Mouse (Mus musculus) thymus, adult 18-20 months (tissue): ENCODE measurements around the gene Mok.
"Not testable (repeated sequence)": the region's sequence is repeated elsewhere in the genome, so short reads cannot be mapped to it uniquely, and the experiment has no call there.

Experiments
- DNase-seq, 2 experiments: peaks; one replicate each; pipeline ENCODE4 v3.0.0; 2022; ENCODE audit warnings: mixed read lengths in 2 of 2

The Mok gene

DNA sequence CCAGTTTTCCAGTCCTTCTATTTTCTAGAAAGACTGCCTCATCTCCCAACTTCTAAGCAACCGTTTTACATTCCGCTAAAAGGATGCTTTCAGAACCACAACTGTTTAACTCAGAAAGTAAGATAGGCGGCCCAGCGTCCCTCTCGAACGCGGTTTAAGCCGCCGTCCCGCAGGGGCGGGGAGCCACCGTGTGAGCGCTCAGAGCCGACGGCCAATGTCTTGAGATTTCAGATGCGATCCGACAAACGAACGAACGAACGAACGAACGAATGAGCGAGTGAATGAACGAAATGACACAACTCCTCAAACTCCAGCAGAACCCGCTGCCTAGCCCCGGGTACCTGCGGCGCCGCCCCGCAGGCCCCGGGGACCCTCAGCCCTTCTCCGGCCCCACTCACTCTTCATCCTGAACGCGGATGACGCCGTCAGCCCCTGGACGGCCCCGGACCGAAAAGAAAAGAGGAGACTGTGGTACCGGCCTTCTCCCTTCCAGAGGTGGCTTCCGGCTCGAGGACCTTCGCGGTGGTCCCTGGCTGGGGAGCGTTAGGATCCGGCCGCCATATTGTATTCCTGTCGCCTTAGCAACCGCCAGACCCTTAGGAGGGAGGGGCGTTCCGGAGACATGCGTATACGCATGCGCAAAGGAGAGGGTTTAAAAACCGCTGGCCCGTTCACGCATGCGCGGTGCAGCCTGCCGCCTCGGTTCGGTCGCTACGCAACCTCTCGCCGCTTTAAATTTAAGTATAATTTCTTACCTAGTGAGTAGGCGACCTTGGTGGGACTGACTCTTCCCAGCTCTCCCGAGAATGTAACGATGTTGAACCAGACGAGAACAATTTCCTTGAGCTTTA, at the start of gene Mok:
Gene Mok, minus strand, starts transcription at position 592 of the 851 bp plus-strand sequence.
- peak; percentile 91 to 93 for DNase-seq

- DNase-seq: peak; percentile 98
Measured at GRCm38 (mm10) chr12:110889036-110890020, 48.6 kb upstream of the Mok start, which contains the start of the genes Cinp and Tecpr2. TSS of gene Cinp (minus strand) at chr12:110889145. TSS of gene Tecpr2 (plus strand) at chr12:110889264.

GRCm38 (mm10) chr12:110888606-110889005, 47.9 kb upstream of the Mok start:
- no peak for DNase-seq

DNA sequence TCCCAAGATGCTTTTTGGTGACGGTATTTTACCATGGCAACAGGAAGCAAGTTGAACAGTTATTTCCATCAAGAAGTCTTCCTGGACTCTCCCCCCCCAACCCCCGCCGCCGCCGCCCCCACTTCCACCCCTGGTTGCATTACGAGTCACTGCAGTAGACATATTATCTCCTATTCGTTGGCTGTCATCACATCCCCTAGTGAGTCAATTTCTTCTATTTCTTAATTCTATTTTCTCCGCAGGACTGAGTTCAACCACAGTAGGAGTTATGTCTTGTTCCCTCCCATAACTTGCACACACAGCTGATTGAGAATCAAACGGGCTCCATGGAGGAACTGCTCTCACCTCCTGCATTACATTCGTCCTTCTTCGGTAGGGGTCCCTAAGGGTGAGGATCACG, 47.4 kb upstream of the Mok start:
- no peak for DNase-seq

DNA sequence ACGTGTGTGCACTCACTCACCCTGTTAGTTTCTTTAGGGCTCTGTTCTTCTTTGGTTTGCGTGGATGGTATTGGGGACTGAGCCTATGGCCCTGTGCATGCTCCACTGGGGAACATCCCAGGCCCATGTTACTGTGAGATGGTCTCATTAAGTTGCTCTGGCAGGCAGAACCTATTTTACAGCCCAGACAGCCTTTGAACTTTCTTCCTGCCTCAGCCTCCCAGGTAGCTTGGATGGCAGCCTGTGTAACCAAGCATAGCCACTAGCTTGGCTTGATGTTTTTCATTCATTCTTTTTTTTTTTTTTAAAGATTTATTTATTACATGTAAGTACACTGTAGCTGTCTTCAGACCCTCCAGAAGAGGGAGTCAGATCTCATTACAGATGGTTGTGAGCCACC, 44.5 kb upstream of the Mok start:
- no peak for DNase-seq

DNA sequence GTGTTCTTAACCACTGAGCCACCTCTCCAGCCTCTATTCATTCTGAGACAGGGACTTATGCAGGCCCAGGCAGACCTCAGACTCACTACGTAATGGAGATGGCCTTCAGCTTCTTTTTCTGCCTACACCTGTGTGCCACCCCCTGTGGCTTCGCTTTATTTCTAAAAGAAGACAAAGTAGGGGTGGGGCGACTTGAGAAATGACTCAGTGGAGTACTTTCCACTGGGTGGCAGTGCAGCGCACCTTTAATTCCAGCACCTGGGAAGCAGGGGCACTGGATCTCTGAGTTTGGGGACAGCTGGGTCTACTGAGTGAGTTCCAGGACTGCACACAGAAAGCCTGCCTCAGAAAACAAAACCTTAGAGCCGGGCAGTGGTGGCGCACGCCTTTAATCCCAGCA, 41.6 kb upstream of the Mok start:
- no peak for DNase-seq

DNA sequence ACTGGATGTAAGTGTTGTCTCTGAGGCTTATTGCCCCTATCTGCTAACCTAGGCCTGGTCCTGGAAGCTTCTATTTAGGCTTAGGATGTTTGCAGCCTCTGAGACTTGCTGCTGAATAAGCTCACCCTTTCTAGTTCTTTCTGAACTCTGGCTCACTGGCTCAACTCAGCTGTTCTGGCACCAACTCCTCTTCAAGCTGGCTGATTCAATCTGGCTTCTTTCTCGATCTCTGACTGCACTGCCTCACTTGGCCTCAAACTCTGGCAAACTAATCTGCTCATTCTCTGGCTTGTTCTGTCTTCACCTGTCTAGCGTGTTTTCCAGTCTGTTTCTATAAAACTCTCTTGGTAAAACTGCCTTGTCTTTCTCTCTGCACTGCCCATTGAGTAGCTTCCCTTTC, 34.6 kb upstream of the Mok start:
- DNase-seq: no peak

- no peak for DNase-seq
Measured at GRCm38 (mm10) chr12:110871247-110871646, 30.5 kb upstream of the Mok start.

DNA sequence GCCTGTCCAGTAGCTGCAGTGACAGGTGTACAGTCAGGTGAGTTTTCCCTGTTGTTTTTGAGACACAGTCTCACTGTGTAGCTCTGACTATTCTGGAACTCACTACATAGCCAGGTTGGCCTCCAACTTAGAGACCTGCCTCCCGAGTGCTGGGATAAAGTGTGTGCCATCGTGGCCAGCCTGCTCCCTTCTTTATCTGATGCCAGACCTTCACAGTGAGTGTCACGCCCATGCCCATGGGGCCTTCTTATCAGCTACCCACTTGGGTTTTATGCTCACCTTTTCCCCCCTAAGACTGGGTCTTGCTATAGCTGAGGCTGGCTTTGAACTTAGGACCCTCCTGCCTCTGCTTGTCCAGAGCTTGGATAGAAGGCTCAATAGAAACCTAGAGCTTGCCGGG, 29.4 kb upstream of the Mok start:
- no peak for DNase-seq

- no peak for DNase-seq
Measured at GRCm38 (mm10) chr12:110865989-110866388, 25.2 kb upstream of the Mok start.

GRCm38 (mm10) chr12:110865571-110865970, 24.8 kb upstream of the Mok start:
- DNase-seq: no peak

- no peak for DNase-seq
Measured at GRCm38 (mm10) chr12:110864008-110864407, 23.3 kb upstream of the Mok start.

- no peak for DNase-seq
Measured at GRCm38 (mm10) chr12:110861256-110861655, 20.5 kb upstream of the Mok start.

DNA sequence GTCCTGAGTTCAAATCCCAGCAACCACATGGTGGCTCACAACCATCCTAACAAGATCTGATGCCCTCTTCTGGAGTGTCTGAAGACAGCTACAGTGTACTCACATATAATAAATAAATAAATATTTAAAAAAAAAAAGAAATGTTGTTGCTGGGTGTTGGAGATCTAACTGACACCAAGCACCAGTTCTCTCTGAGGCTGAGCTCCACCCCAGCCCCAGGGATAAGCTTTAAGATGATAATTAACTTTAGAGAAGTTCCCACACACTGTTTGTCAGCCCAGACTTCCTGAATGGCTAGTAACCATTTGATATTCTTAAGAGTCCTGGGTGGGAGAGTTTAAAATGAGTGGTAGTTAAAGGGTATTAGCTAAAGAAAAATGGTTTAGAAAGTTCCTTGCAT, 19.6 kb upstream of the Mok start:
- DNase-seq: no peak

DNA sequence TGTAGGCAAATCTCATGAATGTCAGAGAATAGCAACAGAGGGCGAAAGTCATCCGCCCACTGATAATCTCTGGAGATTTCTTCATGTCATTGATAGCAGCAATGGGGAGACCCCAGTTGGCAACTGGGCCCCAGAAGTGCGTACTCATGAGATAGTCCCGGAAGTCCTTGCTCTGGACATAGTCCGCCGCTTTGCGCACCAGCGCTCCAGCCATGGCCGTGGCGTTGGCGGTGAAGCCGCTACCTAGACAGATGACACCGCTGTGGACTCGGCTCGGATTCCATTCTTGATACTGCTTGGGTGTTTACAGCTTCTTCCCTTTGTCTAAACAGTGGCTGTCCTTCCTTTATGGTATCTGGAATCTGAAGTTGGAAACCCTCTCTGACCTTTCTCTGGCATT, 17.9 kb upstream of the Mok start:
- not testable (repeated sequence) for DNase-seq

- DNase-seq: no peak
Measured at GRCm38 (mm10) chr12:110857196-110857595, 16.5 kb upstream of the Mok start.

DNA sequence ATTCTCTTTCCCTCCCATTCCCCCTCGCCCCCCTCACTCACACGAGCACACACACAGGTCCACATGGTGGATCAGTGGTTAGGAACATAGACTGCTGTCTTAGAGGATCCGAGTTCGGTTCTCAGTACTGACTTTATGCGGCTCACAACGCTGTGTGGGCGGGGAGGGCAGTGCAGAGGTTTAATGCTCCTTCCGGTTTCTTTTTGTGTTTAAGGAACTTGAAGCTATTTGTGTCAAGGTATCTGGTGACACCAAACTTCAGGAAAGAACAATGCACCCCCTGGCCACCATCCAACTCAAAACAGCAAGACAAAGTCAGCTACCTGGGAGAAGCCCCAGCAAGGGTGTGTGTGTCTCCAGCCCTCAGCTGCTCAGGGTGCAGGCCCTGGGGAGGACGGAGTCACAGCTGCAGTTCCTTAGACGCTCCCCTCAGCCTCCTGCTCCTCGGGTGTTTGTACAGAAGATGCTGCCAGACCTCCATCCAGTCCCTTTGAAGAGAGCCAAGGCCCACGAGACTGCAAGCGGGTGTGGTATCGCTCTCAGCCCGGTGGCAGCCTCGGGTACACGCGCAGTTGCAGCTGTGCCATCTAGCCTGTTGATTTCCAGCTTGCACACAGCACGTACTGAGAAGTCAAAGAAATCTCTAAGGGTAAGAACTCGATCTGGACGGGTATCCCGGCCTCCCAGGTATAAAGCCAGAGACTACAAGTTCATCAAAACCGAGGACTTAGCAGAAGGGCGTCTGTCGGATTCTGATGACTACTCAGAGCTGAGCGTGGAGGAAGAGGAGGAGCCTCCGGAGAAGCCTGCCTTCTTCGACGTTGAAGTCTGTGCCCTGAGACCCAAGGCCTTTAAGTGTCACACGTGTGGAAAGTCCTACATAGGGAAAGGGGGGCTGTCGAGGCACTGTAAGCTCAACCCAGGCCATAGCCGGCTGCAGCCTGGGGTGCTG, 14.3 kb upstream of the Mok start:
- no peak for DNase-seq

DNA sequence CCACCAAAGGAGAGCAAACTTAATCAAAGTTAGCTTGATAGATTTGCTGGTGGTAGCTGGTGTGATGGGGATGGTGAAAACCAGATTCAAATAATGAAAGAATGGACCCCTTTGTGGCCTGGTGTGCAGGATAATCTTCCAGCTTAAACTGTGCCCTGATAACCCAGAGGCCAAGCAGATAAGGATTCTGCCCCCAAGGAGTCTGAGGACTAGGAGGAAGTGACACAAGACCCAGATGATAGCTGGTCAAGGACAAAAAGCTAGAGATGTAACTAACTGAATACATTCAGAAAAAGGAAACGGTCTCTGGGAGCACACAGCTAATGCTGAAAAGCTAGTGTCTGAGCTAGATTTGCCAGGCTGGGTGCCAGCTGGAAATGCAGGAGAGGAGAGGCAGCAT, 11.2 kb upstream of the Mok start:
- DNase-seq: no peak

DNA sequence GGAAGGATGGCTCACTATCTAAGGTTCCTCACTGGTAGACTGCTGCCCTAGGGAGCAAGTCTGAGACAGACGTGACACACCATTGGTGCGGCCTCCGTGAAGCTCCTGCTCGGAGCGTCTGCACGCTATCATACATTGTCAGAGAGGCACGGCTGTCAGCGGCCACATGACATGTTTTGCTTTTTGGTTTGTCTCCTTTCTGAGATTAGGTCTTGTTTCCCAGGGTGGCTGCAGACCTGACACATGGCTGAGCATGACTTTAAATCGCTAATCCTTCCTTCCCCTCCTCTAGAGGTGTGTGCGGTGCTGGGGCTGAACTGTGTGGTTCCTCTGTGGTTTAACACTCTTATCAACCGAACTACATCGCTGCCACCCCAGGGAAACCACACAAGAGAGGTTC, 10.7 kb upstream of the Mok start:
- no peak for DNase-seq

- DNase-seq: no peak
Measured at GRCm38 (mm10) chr12:110850929-110851256, 10.2 kb upstream of the Mok start.

- peak; percentile 56 to 66 for DNase-seq
Measured at GRCm38 (mm10) chr12:110850010-110850928, 9.5 kb upstream of the Mok start, which contains the start of gene Zfp839. TSS of gene Zfp839 (plus strand) at chr12:110850253.
